Mouse (Mus musculus) intestine, postnatal 0 days (tissue): ENCODE data around the gene Usp29. TPM values are rescaled to one million over a fixed set of nuclear protein-coding genes. Genes with fewer than 3 reads are reported as not detected.
"Not testable (repeated sequence)": the region's sequence is repeated elsewhere in the genome, so short reads cannot be mapped to it uniquely, and the experiment has no call there.

Experiments used
- ATAC-seq: fragments of 200-750 bp; cut with Nextera tagmentation; 2 replicates; pipeline ENCODE4 v1.8.0; 2017; ENCODE audit warnings: mild to moderate bottlenecking, moderate TSS enrichment, moderate library complexity
- H3K27ac ChIP-seq: fragments of 300-500 bp; sonication (generic); 2 replicates; pipeline ENCODE4 v1.5.1; 2014; ENCODE audit warnings: mild to moderate bottlenecking, low read depth, low read length, moderate library complexity
- H3K27me3 ChIP-seq: fragments of 300-500 bp; sonication (generic); replicated peaks from 2 replicates; pipeline ENCODE4 v1.6.1; 2014; ENCODE audit warnings: low read length, mixed read lengths; ENCODE audit not compliant: control insufficient read depth, insufficient read depth
- H3K36me3 ChIP-seq: fragments of 300-500 bp; sonication (generic); 2 replicates; pipeline ENCODE4 v1.6.1; 2014; ENCODE audit warnings: mild to moderate bottlenecking, moderate library complexity; ENCODE audit not compliant: control insufficient read depth, insufficient read depth
- H3K4me1 ChIP-seq: fragments of 300-500 bp; sonication (generic); replicated peaks from 2 replicates; pipeline ENCODE4 v1.6.1; 2014; ENCODE audit warnings: antibody characterized with exemption, low read length, mixed read lengths; ENCODE audit not compliant: control insufficient read depth, insufficient read depth
- H3K4me2 ChIP-seq: fragments of 300-500 bp; sonication (generic); replicated peaks from 2 replicates; pipeline ENCODE4 v1.6.1; 2014; ENCODE audit warnings: low read depth, mild to moderate bottlenecking, moderate library complexity
- H3K4me3 ChIP-seq: fragments of 300-500 bp; sonication (generic); 2 replicates; pipeline ENCODE4 v1.5.1; 2014; ENCODE audit warnings: low read depth, low read length
- H3K9ac ChIP-seq: fragments of 300-500 bp; sonication (generic); 2 replicates; pipeline ENCODE4 v1.6.1; 2014; ENCODE audit warnings: mild to moderate bottlenecking, low read depth, low read length
- H3K9me3 ChIP-seq: fragments of 300-500 bp; sonication (generic); 2 replicates; pipeline ENCODE4 v1.6.1; 2016; ENCODE audit warnings: mixed run types; ENCODE audit not compliant: control insufficient read depth
- CTCF ChIP-seq: sonication (generic); IDR thresholded peaks from 2 replicates; pipeline ENCODE4 v1.5.1; 2016; ENCODE audit warnings: low read depth, mild to moderate bottlenecking, control low read depth, antibody characterized with exemption, moderate library complexity
- WGBS: fragments of 180-500 bp; shearing (Covaris S2); extraction: QIAGEN DNeasy Blood & Tissue Kit; methylation state at CpG from one replicate; pipeline ENCODE4 v1.1.7; 2014; 5-methylcytosine and 5-hydroxymethylcytosine counted together
- polyA plus RNA-seq: library from polyadenylated mRNA; unstranded; fragments of >200 nt; fragmentation: Nextera tagmentation; extraction: Ambion mirVana; gene quantifications from 2 replicates; pipeline ENCODE4 v1.2.1, GENCODE M21; 2015

Gene Usp29
- polyA plus RNA-seq, 1 experiment from 2014 or later, result 0.68 TPM

DNA sequence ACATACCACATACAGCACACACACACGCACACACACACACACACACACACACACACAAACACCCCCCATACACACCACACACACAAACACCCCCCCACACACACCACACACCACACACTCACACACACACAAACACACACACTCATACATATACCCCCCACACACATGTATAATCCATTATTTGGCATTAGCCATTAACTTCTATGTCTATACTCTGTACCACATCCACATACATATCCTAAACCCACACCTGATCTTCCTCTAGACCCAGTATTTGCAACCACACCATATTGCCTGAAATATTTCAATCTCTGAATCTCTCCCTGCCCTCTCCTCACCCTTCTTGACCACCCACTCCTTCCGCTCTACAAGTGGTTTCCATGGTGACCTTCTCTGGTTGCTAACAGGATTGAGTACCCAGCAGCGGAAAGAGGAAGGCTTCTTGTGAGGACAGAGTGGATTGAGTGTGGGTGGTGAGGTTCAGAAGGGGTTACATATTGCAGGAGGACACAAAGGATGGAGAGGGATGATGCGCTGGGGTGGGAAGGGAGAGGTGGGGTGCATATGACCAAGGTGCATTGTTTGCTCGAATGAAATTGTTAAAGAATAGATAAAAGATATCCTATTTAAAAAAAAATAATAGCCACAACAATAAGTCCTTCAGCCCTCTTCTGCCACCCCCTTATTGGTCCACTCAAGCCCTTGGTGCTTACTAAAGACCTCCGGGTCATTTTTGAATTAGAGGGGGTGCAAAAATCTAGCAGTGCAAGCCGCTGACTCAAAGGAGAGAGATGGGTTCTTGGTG is 195.8 kb downstream of the Usp29 start:
- ATAC-seq, result no peak
- Histone ChIP-seq H3K9ac (no peak overlapping the region), H3K36me3 (no peaks in the 10 kb centered on the region), H3K4me2 (no peak overlapping the region), H3K27me3 (no peaks in the 10 kb centered on the region), H3K27ac (no peak overlapping the region), H3K4me3 (no peak overlapping the region), H3K4me1 (no peaks in the 10 kb centered on the region), H3K9me3 (no peaks in the 10 kb centered on the region)
- no peak for TF ChIP-seq CTCF
- WGBS, result 77% methylated on average over 7 of the region's 7 CpGs

DNA sequence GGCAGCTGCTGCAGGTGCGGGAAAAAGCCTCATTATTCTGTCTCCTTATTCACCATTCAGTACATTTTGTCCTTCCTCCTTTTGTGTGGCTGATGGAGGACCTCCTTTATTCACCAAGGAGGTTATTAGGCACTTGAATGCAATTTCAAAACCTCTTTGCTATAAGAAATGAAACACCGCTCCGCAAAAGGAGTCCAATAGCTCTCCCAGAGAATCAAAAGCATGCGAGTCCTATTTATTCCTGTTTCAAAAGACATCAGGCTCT is 196.3 kb downstream of the Usp29 start:
- 89% methylated on average over 4 of the region's 4 CpGs for WGBS
- Histone ChIP-seq H3K4me1 (no peaks in the 10 kb centered on the region), H3K9ac (no peak overlapping the region), H3K4me3 (no peak overlapping the region), H3K9me3 (no peaks in the 10 kb centered on the region), H3K36me3 (no peaks in the 10 kb centered on the region), H3K27me3 (no peaks in the 10 kb centered on the region), H3K4me2 (no peak overlapping the region), H3K27ac (no peak overlapping the region)
- ATAC-seq, result no peak
- no peak for TF ChIP-seq CTCF

DNA sequence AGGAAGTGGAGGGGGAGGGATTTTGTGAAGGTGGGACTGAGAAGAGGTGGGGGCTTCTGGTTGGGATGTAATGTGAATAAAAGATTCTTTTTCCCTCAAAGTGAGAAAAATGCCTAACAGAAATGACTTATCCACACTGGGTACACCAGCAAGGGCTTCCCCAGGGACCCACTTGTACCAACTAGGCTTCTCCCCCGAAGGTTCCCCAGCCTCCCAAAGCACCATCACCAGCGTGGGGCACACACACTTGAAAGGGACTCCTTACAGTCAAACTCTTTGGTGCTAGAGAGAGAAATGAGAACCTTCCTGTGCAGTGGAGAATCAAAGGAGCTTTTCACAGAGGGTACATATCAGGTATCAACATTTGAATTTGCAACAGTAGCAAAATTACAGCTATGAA is 198.9 kb downstream of the Usp29 start:
- Histone ChIP-seq H3K4me3 (no peak overlapping the region), H3K4me1 (no peaks in the 10 kb centered on the region), H3K27ac (no peak overlapping the region), H3K4me2 (no peak overlapping the region), H3K9ac (no peak overlapping the region), H3K9me3 (no peaks in the 10 kb centered on the region), H3K27me3 (no peaks in the 10 kb centered on the region), H3K36me3 (no peaks in the 10 kb centered on the region)
- WGBS, result 70% methylated on average over 2 of the region's 2 CpGs
- ATAC-seq, result no peak
- no peak for TF ChIP-seq CTCF

- 17% methylated on average over 5 of the region's 5 CpGs for WGBS
- Histone ChIP-seq H3K9ac (no peak overlapping the region), H3K4me2 (no peak overlapping the region), H3K27ac (no peak overlapping the region), H3K9me3 (no peaks in the 10 kb centered on the region), H3K4me3 (no peak overlapping the region), H3K36me3 (no peaks in the 10 kb centered on the region), H3K4me1 (no peaks in the 10 kb centered on the region), H3K27me3 (no peaks in the 10 kb centered on the region)
- no peak for ATAC-seq
- no peak for TF ChIP-seq CTCF
Measured at GRCm38 (mm10) chr7:6934741-6935140, 204.4 kb downstream of the Usp29 start.

DNA sequence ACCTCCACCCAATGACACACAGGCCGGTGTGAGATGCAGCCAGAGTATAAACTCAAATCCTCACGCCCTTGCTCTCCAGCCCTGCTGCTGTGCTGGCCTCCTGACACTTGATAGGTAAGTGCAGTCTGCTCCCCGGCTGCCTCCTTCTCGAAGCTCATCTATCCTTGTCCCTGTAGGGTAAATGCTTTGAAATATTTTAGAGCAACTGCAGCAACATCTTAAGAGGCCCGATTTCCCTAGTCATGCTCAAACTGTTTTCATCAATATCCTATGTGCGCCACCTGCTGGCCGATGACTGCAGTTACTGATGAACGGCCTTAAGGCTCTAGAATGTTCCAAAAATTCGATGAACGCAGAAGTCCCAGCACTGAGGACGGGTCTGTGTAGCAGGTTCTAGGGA is 206.7 kb downstream of the Usp29 start:
- Histone ChIP-seq H3K9me3 (no peaks in the 10 kb centered on the region), H3K27ac (no peak overlapping the region), H3K4me2 (no peak overlapping the region), H3K27me3 (no peaks in the 10 kb centered on the region), H3K9ac (no peak overlapping the region), H3K4me3 (no peak overlapping the region), H3K36me3 (no peaks in the 10 kb centered on the region), H3K4me1 (no peaks in the 10 kb centered on the region)
- TF ChIP-seq CTCF, result peak; percentile 87
- WGBS, result 35% methylated on average over 11 of the region's 11 CpGs
- ATAC-seq, result peak; percentile 38; the same call in 1 of the 2 replicates

GRCm38 (mm10) chr7:6940761-6941231 is 210.4 kb downstream of the Usp29 start:
- Histone ChIP-seq H3K9ac (no peak overlapping the region), H3K4me2 (peak overlapping the region; percentile 49), H3K9me3 (no peaks in the 10 kb centered on the region), H3K27ac (no peak overlapping the region), H3K4me1 (no peaks in the 10 kb centered on the region), H3K27me3 (no peaks in the 10 kb centered on the region), H3K4me3 (peak overlapping the region; percentile 11; the same call in 1 of the 2 replicates), H3K36me3 (no peaks in the 10 kb centered on the region)
- 17% methylated on average over 16 of the region's 16 CpGs for WGBS
- ATAC-seq, result peak; percentile 43
- TF ChIP-seq CTCF, result peak; percentile 79

GRCm38 (mm10) chr7:6948061-6948460 is 217.7 kb downstream of the Usp29 start:
- not testable (repeated sequence) for H3K36me3 ChIP-seq, H3K4me3 ChIP-seq, H3K9ac ChIP-seq, H3K27ac ChIP-seq, ATAC-seq, H3K4me2 ChIP-seq, H3K4me1 ChIP-seq, H3K9me3 ChIP-seq, H3K27me3 ChIP-seq
- WGBS, result 89% methylated on average over 18 of the region's 20 CpGs
